Mouse (Mus musculus): ENCODE data around the gene Inpp4b.

DNA sequence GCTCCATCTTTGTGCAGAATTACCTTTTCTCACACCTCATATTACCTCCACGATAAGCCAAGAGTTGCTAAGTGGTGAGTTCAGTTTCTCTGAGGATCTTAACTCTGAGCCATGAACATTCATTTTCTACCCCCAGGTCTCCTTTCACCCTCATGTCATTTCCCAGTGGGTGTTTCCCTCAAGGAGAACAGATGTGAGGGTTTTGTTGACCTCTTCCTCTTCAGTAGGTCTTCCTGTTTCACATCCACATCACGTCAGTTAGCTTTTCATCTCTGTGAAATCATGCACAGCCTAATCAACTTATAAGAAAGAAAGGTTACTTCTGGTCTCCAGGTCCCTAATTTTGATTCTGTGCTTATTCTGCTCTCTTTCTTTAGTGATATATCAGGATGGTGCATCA, 124.4 kb downstream of the Inpp4b start:
- no peak for TF ChIP-seq CTCF (IDR thresholded peaks at IDR 0.05; ENCODE audit: extremely low read depth, insufficient read length, insufficient replicate concordance, low read depth, low read length)
- TF ChIP-seq POLR2A (IDR thresholded peaks at IDR 0.05; ENCODE audit: low read depth, low read length), result no peak

All from small intestine, adult 2 months (tissue).